Mouse (Mus musculus): ENCODE data around the gene Cd5.

Gene Cd5

DNA sequence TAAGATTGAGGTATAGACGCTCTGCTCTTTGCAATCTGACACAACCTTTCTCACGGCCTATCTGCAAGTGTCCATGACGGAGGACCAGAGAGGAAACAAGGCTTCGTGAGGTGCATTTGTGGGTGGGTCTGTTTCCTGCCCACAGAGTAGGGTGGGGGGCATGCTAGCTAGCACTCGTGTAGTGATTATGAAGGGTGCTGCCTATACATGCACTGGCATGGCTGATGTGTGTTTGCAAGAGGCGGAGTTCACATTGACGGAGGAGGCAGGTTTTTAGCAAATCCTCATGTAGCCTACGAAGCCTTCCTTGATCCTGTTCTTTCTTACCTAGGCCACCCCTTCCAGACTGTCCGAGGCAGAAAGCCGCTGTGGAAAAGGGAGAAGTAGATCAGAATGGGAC, 8.9 kb downstream of the Cd5 start:
- no peak for DNase-seq (ENCODE audit: low spot score in 2 of 2)

DNA sequence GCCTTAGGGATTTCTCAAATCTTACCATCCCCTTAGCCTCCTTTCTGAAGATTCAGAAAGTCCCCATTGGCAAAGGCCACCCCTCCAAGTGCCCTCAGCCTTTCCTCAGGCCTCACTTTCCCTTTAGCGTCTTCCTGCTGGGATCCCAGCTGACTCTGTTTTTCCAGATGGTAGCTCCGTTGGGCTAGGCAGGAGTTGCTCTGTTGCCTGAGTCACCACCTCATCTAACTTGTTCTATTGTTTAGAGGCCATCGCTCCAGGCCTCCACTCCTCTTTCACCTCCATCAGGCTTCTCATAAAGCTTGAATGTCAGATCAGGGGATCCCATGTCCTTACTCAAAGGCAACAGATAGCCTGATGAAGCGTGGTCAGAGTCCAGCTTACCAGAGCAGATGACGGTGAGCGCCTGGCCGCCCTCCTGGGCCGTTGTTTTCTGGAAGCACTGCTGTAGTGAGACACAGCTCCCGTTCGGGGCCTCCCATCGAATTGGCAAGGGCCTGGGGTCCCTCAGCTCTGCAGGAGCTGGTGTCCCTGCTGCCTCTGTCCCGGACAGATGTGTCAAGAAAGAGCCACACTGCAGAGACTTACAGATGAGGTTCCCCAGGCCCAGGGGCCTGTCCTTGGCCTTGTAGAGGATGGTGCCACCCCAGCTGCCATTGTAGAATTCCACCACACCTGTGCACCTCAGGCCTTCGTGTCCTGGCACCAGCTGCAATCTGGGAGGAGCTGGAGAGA, 14.0 kb downstream of the Cd5 start:
- DNase-seq (ENCODE audit: low spot score in 2 of 2), result no peak

DNA sequence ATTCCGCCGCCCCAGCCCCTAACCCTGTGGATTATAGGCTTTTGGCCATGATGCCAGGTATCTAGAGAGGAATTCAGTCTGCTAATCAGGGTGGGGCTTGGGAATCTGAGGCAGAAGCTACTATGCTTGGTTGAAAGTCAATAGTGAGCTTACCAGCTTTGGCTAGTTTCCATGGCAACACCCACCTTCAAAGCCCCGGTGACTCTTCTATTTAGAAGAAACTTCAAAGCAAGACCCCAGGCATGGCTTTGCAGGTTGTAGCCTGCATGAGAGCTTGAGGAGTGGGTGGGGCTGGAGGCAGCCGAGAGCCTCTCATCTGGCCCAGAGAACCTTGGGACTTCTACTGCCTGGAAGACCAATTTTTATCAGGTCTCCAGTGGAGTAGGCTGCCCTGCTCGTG, 15.2 kb downstream of the Cd5 start:
- no peak for DNase-seq (ENCODE audit: low spot score in 2 of 2)

DNA sequence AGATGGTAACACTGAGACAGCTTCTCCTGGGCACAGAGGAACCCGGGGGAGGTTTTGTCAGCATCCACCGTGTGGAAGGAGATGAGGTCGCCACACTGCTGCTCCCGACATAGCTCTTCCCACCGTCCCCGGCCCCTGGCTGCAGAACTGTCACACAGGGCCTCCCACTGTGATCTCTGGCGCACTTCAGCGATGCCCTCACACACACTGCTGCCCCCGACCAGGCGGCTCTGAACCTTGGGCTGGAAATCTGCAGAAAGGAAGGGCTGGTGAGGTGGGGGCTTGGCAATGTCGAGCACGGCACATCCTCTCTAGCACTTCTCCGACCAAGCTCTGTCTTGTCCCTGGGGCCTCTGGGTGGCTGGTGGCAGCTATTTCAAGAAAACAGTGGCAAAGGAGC, 15.7 kb downstream of the Cd5 start:
- DNase-seq (ENCODE audit: low spot score in 2 of 2), result no peak

DNA sequence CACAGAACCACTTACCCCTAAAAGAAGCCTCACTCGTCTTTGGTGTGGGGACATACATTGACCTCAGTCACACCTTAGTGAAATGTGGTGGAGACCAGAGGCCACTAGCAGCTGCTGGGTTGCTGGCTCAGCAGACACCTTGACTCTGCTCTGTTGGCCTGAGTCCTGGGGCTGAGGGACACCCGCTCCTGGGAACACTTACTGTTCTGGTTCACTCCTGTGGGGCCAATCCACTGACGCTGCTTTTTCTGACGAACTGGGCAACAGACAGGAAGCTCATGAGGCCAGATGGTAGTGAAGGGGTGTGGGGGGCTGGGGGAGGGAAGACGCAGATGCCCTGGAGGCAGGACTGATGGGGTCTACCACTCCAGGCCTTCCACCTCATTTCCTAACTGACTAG, 17.7 kb downstream of the Cd5 start:
- DNase-seq (ENCODE audit: low spot score in 2 of 2), result no peak

DNA sequence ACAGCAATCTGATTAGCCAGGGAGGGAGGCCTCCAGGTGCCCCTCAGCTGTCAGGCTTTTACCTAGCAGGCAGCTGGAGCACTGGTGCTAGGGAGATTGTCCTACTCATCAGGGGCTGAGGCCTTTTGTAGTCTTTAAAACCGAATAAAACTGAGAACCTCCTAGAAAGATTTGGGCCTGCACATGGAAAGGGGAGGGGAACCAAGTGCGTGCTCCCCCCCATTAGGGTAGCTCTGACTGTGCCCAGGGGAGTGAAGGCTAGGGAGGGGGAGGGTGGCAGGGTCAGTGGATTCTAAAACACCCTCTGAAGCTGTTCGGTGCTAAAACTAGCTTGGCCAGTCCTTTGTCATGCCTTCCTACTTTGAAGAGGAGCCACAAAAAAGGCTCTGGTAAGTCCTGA, 18.3 kb downstream of the Cd5 start:
- no peak for DNase-seq (ENCODE audit: low spot score in 2 of 2)

DNA sequence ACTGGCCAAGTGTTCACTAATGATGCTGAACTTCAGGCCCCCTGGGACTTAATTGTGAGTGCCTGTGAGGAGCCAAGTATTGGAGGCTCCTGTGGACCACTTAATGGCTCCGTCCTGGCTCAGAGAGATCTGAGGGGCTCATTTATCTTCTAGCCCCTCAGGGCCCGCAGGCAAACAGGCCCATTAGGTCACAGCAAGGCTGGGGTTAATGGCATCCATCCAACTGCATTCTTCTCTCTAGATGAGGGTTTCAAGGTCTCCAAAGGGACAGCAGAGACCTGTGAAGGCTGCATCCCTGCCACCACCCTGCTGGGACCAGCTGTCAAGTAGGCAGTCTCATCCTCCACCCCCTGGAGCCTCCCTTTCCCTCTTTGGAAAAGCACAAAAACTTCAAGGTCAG, 19.1 kb downstream of the Cd5 start:
- no peak for DNase-seq (ENCODE audit: low spot score in 2 of 2)

DNA sequence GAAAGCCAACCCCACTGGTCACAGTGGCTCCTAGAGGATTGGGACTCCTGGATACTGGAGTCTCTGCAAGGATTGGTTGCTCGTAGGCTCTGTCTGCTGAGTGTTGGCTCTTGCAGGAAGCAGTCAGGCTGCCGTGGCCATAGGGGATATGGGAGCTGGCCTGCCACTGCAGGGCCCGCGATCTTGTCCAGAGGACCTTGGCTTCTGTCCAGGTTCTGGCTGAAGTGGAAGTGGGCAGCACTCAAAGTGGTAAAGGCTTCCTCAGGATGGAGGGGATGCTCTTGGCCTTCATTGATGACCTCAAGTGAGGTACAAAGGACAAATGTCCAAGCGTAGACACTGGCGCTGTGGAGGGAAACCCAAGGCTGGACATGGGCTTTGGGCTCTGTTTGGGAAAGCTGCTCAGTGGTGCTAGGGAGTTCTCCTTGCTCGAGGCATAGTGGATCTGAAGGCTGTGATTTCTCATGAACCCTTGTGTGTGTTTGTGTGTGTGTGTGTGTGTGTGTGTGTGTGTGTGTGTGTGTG, 20.5 kb downstream of the Cd5 start:
- no peak for DNase-seq (ENCODE audit: low spot score in 2 of 2)

DNA sequence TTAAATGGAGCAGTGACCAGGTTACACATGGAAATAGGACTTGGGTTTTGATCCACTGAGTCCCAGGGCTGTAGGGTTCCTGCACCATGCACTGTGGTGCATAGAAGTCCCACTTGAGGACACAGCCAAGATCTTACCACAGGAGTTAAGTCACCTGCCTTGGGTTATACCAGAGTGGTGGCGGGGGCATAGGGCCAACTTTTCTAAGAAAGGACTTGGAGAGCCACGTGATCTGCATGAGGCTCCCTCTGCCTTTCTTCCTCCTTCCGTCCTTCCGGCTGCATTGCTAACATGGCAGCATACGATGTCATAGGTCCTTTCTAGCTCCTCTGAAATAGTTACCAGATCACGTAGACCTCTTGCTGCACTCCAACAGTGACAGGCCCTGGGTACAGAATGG, 23.3 kb downstream of the Cd5 start:
- DNase-seq (ENCODE audit: low spot score in 2 of 2), result no peak

DNA sequence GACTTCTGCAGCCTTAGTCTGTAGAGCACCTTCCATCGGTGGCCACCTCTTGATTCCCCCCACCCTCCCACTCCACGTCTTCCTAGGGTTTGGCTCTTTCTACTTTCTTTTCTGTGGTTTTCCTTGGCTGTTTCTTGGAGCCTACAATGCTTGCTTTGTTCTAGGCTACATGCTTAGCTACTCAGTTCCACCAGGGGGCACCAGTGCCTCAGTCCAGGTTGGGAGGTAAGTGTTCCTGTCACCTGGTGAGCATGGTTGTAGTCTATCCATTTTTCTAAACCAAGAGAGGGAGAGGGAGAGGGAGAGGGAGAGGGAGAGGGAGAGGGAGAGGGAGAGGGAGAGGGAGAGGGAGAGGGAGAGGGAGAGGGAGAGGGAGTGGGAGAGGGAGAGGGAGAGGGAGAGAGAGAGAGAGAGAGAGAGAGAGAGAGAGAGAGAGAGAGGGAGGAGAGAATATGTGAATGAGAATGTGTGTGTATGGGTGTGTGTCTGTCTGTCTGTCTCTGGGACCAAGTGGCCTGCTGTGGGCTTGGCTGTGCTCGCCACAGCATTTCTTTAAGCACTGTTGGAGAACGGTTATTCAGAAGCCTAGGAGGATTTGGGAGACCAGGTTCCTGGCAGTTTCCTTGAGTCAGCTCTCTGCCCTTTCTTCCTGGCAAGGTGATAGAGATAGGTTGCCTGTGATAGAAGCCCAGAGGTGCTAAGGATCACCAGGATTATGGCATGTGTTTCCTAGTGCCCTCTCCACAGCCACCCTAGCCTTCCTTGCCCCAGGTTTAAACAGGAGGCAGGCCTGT, 23.9 kb downstream of the Cd5 start:
- peak; percentile 82 to 91 for DNase-seq (ENCODE audit: low spot score in 2 of 2)

DNA sequence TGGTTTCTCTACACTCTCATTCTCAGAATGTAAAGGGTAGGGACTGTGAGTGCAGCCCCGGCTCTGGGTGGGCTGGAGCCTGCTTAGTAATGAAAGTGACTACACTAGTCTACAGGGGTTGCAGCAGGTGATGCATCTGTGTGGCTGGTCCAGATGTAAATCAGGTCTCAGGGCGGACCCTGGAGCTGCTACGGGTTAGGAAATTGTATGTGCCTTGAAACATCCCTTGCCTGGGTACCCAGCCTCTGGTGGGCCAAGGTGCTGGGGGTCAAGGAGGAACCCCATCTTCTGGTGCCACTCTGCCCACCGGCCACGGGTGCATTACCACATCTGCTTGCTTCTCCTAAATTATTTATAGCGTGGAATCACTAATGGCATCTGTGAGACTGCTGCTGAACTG, 24.6 kb downstream of the Cd5 start:
- no peak for DNase-seq (ENCODE audit: low spot score in 2 of 2)

DNA sequence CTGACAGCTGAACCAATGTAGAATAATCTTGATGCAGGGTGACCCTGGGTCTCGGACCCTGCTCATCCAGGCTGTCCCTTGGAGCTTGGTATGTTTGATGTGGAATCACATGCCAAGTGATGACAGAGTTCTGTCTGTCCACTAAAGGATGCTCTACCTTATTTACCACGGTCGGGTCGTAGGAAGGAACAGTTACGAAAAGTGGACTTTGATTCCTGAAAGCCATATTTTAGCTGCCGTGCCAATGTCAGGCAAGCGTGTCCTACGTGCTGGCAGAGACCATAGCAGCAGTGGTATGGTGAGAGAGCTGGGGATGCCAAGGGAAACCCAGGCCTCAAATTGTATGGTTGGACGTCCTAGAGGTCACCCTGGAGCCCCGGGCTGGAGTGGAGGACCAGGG, 25.3 kb downstream of the Cd5 start:
- no peak for DNase-seq (ENCODE audit: low spot score in 2 of 2)

DNA sequence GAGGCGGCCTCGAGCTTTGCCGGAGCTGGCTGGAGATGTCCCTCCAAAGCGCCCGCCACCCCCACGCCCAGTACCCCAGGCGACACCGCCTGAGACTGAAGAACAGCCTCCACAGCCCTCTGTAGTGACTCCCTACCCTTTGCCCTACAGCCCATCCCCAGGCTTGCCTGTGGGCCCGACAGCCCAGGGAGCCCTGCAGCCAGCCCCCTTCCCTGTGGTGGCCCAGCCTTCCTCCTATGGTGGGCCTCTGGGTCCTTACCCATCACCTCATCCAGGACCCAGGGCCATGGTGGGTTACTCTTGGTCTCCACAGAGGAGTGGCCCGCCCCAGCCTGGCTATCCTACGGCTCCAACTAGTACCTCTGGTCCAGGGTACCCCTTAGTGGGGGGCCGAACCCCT, 26.2 kb downstream of the Cd5 start:
- no peak for DNase-seq (ENCODE audit: low spot score in 2 of 2)

DNA sequence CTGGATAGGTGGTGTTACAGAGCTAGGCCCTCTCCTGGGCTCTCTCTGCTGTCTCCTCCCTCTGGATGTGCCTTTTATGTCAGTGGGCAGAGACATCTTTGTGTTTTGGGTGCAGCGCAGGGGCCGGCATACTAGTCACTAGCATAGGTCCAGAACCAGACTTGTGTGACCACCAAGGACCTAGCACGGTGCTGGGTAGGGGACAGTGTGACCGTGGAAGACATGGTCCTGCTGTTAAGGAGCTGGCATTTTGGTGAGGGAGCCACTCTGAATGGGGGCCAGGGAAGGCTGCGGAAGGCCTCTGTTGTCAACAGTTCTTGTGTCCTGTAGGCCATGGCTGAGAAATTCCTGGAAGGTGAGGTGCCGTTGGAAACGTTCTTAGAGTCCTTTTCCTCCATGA, 26.6 kb downstream of the Cd5 start:
- no peak for DNase-seq (ENCODE audit: low spot score in 2 of 2)

DNA sequence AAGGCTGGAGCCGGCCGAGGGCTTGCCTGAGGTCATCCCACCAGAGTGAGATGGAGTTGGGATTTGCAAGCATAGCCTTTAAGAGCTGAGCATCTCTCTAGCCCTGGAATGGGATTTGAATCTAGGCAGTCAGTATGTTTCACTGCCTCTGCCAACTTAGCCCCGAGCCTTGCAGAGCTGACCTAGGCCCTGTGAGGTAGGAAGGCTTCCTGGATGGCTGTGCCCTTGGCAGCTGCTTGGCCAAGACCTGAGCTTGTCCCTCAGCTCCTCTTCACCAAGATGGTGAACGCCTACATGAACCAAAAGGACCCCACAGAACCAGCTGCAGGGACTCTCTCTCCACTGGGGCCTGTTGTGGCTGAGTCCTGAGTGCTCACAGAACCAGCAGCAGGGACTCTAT, 28.1 kb downstream of the Cd5 start:
- DNase-seq (ENCODE audit: low spot score in 2 of 2), result no peak

DNA sequence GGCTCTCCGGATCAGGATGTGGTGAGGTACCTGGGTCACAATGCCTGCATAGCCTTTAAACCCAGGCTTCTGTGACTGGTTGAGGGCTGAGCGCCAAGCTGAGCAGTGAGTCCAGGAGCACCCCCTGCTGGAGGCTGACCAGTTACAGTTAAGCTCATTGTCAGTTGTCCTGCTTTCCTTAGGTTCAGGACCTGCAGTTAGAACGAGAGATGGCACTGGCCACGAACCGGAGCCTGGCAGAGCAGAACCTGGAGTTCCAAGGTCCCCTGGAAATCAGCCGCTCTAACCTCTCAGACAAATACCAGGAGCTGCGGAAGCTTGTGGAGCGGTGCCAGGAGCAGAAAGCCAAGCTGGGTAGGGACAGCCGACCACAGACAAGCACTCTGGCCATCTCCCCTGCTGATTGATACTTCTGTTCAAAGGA, 28.7 kb downstream of the Cd5 start:
- peak; percentile 71 to 82 for DNase-seq (ENCODE audit: low spot score in 2 of 2)

DNA sequence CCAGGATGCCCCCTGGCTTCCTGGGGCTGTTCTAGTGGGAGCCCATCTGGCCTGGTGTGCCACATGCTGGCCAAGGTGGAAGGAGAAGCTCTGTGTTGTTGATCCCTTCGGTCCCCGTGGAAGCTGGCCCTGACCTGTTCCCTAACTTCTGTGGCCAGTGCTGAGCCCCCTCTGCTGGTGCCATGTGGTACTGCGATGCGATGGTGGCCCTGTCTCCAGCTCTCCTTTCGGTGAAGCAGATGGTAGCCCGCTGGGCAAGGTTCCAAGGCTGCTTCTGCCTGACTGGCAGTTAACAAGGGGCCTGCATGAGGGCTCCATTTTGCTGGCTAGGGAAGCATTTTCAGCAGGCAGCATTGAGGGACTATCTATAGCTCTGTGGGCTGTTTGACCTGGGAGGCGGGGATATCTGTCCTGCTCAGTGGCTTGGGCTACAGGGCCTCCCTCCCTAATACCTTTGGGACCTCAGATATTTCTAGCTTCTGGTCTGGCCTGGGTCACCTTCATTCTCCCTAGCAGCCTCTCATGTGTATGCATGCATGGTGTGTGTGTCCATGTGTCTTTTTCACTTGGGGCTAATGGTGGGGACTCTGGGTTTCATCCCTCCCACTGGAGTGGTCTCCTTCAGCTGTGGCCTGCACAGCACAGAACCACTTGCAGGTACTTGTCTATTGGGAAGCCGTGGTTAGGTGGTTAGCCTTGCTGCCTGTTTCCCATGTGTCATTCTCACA, 29.3 kb downstream of the Cd5 start:
- DNase-seq (ENCODE audit: low spot score in 2 of 2), result peak; percentile 98

DNA sequence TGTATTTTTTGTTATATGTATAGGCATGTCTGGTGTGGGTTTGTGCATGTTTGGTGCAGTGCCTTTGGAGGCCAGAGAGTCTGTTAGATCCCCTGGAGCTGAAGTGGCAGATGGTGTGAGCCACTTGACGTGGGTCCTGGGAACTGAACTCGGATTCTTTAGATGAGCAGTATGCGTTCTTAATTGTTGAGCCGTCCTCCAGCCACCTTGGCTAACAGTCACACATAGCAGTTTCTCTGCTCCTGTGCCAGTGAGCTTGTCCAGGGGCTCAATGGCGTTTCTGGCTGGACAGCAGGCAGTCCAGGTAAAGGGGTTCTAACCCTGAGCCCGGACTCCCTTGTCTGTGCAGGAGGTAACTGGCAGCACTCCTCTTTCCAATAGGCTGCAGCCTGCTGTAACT, 29.9 kb downstream of the Cd5 start:
- DNase-seq (ENCODE audit: low spot score in 2 of 2), result no peak

DNA sequence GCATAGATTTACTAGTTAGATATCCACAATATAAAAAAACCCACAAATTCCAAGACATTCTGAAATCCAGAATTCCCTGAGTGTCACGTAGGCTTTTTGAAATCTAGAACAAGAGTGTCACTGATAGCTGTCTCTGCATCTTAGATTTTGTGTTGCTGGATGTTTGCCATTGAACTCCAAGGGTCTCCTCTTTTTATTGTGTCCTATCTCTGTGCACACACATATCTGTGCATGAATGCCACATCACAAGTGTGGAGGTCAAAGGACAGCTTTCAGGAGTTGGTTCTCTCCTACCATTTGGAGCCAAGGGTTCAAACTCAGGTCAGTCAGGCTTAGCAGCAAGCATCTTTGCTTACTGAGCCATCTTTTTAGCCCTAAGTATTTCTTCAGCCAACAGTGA, 30.9 kb downstream of the Cd5 start:
- DNase-seq (ENCODE audit: low spot score in 2 of 2), result no peak

DNA sequence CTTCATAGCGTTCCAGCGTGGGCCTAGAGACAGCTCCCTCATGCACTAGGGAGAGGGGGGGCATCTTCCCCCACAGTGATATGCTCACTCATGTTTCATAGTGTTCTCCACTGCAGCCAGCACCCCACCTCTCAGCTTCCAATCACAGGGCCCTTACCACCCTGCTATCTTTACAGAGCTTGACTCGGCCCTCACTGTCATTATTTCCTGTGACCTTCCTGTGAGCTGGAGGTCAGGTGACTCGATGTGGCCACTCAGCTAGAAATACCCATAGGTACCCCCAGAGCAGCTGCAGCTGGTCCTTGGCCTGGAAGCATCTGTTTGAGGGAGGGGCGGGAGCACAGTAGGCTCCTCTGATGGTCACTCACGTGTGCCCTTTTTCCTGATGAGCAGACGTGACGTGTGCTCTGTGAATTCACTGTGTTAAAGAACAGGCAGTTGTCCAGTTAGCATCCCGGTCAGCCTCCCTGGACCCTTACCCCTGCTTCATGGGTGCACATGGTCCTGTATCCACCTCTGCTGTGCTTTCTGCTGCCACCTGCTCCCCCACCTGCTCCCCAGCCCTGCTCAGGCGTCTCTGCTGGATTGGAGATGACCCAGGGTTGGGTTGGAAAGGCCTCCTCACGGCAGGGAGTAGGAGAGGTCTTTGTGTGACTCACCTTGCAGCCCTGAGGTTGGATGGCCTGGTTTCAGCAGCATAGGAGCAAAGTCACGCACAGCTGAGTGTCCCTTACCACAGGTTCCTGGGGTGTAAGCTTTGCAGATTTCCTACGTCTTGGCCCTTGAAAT, 31.5 kb downstream of the Cd5 start:
- no peak for DNase-seq (ENCODE audit: low spot score in 2 of 2)

DNA sequence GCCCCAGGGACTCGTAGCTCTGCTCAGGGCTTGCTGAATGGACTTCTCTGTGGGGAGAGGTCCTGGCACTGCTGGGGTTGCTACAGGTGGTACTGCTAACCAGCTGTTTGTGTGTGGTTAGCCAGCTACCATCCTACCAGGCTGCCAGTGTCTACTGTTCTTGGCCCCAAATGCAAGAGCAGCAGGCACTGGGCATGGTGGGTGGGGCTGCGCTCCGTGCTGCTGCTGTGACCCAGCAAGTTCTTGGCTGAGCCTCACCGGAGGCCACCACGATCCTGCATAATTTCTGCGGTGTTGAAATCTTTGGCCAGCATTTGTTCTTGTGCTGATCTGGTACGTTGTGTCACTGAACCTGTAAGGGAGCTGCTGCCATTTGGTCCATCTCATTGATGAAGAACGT, 35.3 kb downstream of the Cd5 start:
- DNase-seq (ENCODE audit: low spot score in 2 of 2), result no peak

DNA sequence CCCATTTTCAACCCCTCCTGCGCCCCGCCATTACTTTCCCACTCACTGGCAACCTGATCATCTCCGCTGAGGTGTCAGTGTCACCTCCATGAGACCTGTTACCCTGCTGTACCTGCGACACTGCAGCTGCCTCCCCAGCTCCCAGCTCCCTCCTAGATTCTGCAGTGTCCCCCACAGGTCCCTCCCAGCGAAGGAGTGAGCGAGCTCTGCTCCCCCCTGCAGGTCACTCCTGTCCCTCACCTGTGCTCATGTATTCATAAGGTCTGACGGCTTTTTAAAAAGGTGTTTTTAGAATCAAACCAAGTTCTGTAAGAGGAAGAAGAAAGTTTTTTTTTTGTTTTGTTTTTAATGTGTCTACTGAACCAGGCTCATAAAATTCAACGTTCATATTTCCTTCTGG, 36.7 kb downstream of the Cd5 start:
- DNase-seq (ENCODE audit: low spot score in 2 of 2), result no peak

Measured in right cerebral cortex, adult 2 months (tissue).